Mouse (Mus musculus) megakaryocyte-erythroid progenitor cell, adult 5-6 weeks (primary cell): ENCODE results near the gene Gjd3. TPM values are rescaled to one million over a fixed set of nuclear protein-coding genes. Genes with fewer than 3 reads are reported as not detected.

Experiments used
- ATAC-seq: replicated peaks from 2 replicates; pipeline ENCODE4 v1.8.0; 2016; ENCODE audit warnings: mild to moderate bottlenecking, inconsistent platforms; ENCODE audit not compliant: severe bottlenecking, poor library complexity, low FRiP score, low TSS enrichment
- total RNA-seq, 2 experiments: library from RNA; stranded (forward) in 1 of 2; stranded (reverse) in 1 of 2; fragments of 200-1000, 215-1000 nt in 1 of 2; fragments of >200 nt in 1 of 2; fragmentation: Nextera tagmentation in 1 of 2; gene quantifications; 2 replicates each; pipeline ENCODE4 v1.2.3; 2014 to 2017

Gjd3 gene
- total RNA-seq, 2 experiments from 2014 or later, result not detected

DNA sequence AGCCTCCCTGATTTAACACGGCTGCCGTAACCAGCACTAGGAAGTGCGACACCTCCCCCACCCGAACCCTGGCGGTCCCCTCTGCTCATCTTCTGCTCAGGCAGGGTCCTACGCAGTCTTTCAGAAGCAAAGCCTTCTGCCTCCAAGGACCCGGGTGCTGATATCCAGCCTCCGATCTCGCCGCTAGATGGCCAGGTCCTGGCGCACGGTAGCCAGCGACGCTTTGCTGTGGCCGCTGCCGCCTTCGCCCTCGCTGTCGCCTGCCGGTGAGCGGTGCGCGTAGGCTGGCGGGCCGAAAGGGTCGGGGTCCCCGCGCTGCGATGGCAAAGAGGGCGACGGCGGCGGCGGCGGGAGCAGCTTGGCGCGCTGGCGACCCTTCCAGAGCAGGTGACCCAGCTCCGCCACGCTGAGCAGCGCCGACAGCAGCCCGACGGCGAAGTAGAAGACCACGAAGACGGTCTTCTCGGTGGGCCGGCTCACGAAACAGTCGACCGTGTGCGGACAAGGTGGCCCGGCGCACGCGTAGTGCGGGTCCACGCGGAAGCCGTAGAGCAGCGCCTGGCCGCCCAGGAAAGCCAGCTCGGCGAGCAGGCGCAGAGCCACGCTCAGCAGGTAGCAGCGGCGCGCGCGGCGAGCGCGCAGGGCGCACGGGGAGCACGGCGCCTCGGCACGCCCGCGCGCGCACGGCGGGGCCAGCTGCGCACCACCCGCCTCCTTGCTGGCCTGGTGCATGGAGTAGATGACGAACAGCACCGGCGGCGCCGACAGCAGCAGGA is 631 bp downstream of the Gjd3 start:
- ATAC-seq, result 0 out of 2 replicates have a peak, but pooled peaks have one; percentile 30

- ATAC-seq, result no peak
These were observed 1.4 kb downstream of the Gjd3 start for GRCm38 (mm10) chr11:98981289-98981996.

DNA sequence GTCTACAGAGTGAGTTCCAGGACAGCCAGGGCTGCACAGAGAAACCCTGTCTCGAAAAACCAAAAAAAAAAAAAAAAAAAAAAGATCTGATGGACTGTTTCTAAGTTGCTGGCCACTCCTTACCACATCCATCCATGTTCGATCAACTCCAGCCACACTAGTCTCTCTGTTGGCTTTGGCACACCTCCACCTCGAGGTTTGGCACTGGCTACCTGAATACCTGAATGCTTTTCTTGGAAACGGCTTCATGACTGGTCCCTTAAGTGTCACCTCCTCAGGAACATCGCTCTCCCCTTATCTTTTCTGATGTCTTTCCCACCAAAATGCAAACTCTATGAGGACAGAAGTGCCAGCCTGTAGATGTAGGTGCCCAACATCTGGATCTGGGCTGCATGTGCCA is 3.5 kb downstream of the Gjd3 start:
- ATAC-seq, result no peak

- no peak for ATAC-seq
These were observed 4.2 kb downstream of the Gjd3 start for GRCm38 (mm10) chr11:98978526-98979148.

DNA sequence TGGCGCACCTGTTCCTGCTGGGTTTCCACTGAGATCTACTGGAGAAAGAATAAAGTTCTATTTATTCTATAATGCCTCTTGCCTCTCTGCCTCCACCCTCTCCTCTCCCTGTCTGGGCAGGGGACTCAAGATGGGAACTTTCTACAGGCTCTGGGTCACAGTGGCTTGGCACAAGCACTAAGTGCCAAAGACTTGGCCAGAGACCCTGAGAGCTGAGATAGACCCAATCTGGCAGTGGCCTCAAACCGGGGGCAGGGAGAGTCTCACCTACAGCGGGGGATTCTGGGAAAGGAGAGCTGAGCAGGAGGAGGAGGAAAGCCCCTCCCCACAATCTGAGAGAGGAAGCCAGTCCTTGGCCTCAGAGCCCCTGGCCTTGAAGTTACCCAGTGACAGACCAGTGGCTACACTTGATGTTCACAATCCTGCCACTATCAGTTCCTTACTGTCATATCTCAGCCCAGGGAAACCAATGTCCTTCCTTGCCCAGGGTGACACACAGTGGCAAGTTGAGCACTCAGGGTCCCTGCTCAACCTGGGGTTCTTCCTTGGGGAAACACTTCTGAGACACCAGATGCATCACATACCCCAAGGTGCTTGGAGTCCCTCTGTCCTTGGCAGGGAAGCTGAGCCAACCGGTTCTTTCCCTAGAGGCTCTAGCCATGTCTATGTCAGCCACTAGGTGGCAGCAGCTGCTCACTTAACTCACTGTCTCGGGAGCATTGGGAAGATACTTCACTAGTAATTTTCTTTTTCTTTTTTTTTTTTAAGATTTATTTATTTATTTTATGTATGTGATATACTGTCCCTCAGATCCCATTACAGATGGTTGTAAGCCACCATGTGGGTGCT is 7.7 kb downstream of the Gjd3 start:
- ATAC-seq, result peak; percentile 46; the same call in 1 of the 2 replicates

GRCm38 (mm10) chr11:98974213-98974612 is 8.6 kb downstream of the Gjd3 start:
- ATAC-seq, result no peak

DNA sequence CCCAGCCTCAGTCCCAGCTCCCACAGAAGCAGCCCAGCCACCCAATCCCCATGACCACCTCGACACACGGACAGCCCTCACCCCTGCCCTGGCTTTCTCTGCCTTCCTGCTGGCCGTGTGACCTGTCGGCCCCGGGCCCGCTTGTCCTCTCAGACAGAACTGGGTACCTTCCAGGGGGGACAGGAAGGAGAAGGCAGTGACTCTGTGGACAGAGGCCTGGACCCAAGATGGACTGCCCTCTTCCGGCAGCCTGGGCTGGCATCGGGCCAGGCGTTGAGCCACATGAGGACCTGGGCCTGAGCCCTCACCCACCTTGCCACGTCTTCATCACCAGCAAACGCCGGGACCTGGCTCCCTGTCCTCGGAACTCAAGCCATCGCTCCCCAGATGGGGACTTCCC is 9.2 kb downstream of the Gjd3 start:
- ATAC-seq, result no peak

DNA sequence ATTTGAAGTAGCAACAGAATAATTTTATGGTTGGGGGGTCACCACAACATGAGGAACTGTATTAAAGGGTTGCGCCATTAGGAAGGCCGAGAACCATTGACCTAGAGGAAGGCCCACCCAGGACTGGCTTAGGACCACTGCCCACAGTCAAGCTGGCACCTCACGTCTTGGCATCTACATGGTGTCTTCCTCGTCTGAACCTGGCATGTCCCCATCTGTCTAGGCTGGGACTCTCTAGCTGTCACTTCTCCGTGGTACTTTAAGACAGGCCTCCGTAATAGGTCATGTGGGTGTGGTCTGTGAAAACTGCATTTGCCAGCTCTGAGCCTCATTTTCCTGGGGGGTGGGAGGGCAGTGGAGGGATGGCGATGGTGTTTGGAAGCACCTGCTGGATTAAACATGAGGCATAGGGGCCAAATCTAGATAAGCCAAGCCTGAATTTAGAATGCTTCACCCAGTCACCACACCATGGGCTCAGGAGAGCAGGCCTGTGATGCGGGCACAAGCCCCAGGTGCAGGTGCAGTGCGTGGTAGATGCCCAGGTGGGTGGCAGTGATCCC is 9.9 kb downstream of the Gjd3 start:
- ATAC-seq, result no peak

DNA sequence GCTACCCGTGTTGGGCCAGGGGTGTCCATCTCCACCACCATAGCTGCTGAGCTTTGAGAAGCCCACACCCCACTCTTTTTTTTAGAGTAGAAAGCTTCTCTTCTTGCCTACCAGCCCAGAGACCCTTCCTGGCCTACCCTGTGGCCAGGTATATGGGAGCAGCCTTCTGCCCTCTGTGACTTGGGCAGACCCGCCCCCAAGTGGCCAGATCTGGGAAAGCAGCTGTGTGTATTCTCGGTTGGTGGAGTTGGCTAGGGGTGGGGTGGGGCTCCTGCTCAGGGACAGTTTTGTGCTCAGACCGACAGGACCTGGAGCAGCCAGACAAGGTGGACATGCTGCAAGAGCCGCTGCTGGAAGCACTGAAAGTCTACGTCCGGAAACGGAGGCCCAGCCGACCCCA is 10.6 kb downstream of the Gjd3 start:
- peak; percentile 59 for ATAC-seq

DNA sequence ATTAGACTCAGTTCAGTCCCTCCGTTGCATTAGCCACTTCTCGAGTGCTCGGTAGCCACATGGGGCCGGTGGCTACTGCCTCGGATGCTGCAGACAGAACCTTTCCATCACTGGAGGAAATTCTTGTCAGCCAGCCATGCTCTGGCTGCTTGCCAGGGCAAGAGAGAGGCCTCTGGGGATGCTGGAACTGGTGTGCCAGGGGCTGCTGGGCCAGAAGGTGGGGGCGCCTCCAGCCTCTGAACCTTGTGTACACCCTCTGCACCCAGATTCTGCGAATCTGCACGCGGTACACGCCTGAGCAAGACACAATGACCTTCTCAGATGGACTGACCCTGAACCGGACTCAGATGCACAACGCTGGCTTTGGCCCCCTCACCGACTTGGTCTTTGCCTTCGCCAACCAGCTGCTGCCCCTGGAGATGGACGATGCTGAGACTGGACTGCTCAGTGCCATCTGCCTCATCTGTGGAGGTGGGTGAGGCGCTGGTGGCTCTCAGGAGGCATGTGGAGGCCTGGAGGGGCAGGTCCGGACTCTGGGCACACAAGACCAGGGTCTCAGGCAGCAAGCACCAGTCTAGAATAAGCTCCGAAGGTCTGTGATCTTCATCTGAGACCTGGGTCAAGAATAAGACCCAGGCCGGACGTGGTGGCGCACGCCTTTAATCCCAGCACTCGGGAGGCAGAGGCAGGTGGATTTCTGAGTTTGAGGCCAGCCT is 11.3 kb downstream of the Gjd3 start:
- no peak for ATAC-seq

GRCm38 (mm10) chr11:98970191-98970925 is 12.5 kb downstream of the Gjd3 start:
- ATAC-seq, result no peak

DNA sequence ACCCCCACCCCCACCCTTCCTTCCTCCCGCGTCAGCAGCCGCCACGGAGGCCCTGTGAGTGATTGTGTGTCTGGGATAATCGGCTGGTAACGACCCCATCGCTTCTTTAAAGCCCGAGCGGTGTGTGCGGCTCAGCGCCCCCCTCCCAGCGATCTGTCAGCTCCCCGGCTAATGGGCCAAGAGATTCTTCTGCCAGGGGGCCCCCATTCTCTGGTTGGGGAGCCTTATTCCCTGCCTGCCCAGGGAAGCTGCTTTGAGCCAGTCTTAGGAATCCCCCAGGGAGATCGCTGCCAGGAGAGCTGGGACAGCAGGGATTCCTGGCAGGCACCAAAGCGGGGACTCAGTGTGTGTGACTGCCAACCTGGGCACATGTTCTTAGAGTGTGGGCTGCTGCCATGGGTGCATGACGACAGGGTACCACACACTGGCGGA is 13.3 kb downstream of the Gjd3 start:
- no peak for ATAC-seq

DNA sequence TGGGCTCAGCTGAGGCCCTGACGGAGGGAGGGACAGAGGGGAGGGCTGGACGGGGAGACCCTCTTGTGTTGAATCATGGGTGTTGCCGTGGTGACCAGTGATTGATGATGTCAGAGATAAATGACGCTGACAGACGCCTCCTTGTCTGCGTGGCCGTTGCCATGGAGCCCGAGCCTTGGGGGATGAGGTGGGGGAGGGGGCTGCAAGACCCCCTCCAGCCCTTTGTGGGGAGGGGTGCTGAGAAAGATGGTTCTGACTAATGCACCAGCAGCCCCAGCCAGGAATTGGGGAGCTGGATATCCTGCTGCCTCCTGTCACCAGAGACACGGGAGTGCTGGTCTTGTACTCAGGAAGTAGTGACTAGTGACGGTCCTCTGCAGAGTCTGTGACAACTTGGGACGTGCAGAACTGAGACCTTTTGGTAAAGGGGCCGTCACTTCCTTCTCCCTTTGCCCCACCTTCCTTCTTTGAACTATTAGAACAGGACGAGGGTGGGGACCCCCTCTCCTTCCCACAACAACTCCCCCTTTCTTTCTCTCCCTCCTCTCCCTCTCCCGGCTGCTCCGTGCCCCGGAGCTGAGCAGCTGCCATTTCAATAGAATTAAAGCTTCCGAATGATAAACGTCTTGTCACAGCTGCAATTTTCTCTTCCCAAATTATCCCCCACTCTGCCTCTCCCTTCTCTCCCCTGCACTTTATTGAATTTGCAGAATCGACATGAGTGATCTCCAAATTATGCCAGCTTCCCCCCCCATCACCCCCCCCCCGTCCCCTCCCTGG is 13.9 kb downstream of the Gjd3 start:
- ATAC-seq, result no peak

DNA sequence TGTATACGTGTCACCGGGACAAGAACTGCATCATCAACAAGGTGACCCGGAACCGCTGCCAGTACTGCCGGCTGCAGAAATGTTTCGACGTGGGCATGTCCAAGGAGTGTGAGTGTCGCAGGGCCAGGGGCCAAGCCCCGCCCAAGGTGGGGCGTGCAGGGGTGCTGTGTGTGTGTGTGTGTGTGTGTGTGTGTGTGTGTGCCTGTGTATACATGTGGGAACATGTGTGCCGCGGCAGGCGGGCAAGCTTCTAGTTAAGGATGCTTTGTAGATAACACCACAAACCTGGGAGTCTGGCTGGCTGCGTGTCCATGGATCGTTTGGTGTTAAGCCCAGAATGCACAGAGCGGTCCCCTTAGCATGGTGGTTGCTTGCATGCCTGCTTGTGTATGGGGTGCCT is 14.7 kb downstream of the Gjd3 start:
- no peak for ATAC-seq

DNA sequence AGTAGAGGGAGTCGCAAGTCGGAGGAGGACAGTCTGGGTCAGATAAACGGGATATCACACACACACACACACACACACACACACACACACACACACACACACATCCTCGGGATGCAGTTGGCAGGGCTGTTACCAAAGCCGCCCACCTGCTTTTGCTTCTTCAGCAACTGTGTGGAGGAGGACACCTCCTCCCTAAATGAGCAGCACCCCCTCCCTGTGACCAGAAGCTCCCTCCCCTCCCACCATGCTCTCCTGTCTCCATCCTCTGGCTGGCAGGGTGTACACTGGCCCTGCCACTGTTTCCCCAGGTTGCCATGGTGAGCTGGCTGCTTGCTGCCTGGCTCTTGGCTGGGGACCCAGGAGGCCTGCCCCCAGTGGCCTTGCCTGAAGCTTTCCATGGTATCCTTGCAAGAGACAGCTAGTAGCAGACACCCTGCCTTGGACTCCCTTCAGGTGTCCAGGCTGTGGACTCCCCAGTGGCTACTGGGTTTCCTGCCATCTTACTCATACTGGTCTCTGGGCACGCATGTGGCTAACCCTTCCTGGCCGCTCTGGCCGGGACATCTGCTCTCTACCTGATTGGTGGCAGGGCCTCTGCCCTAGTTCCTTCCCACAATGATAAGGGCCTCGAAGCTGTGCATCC is 16.2 kb downstream of the Gjd3 start:
- peak; percentile 53 for ATAC-seq

DNA sequence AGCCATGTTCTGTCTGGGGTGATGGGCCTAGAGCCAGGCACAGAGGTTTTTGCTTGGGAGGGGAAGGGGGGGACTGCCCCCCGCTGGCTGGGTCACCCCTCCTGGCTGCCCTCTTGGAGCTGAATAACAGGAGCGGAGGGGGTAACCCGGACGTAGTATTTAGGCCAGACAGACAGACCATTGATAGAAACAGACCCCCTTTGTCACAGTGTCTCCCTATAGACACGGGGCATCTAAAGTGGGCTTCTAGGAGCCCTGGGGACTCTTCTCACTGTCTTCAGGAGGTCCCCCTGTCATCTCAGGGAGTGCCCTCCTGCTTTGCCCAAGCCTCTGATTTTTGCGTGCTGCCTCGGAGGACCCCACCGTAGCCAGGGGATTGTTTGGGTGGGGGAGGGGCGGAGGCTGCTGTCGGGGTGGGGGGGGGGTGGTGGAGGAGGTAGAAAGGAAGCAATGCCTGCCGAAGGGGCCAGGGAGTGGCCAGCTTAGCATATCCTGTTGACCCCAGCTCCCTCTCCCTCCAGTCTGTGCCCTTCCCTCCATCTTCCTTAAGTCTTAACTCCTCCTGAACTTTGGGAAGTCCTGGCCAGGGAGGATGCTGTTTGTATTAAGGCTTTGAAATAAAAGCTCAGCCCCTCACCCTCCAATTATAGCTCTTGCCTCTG is 17.3 kb downstream of the Gjd3 start:
- ATAC-seq, result no peak
